Mouse (Mus musculus): ENCODE measurements at regions not wholly inside any gene's neighbourhood (a gene's known extent, or its start where the extent isn't known, plus 50 kb on each side); places are given as distances from the start of the nearest gene placed in this dataset.

- dilution Hi-C loops (cut with MboI; ENCODE audit: extremely low pct_ligation_motif_present, extremely low pct_unique_long_range_greater_than_20kb, low sequenced_read_pairs): no loop called here
- Histone ChIP-seq H3K79me2 (replicated peaks; ENCODE audit: control insufficient read depth, extremely low read depth, insufficient read depth, poor library complexity, severe bottlenecking) (no peaks in the 10 kb centered on the region; the same call in 1 of the 2 replicates), H3K9me3 (replicated peaks; ENCODE audit: low read length) (no peaks in the 10 kb centered on the region), H3K27me3 (replicated peaks) (no peaks in the 10 kb centered on the region), H3K27ac (ENCODE audit: insufficient read depth, low read depth) (no peak overlapping the region), H3K36me3 (replicated peaks in 1 of 2; ENCODE audit: control insufficient read depth in 1 of 2, insufficient read depth in 1 of 2, low read length in 1 of 2) (peaks cover 14 to 54% of the 10 kb centered on the region in 2 experiments), H3K4me2 (ENCODE audit: insufficient read depth, low read depth, poor library complexity, severe bottlenecking) (no peak overlapping the region), H3K9ac (ENCODE audit: insufficient read depth, low read depth) (no peak overlapping the region), H3K4me1 (ENCODE audit: control insufficient read depth in 1 of 2, insufficient read depth in 2 of 2) (peaks cover 3 to 18% of the 10 kb centered on the region in 2 experiments; a peak in 3 of 4 replicates), H3K4me3 (replicated peaks in 1 of 3; ENCODE audit: low read depth in 2 of 3, low read length in 2 of 3, poor library complexity in 1 of 3) (no peak overlapping the region)
- DNase-seq (ENCODE audit: extremely low read depth): peak; percentile 17
- no peak for TF ChIP-seq PAX5 (IDR thresholded peaks at IDR 0.05; ENCODE audit: low read length)
- TF ChIP-seq GABPA (IDR thresholded peaks at IDR 0.05; ENCODE audit: insufficient replicate concordance, low read depth, low read length): no peak
- no peak for TF ChIP-seq NELFE (IDR thresholded peaks at IDR 0.05; ENCODE audit: low read depth, low read length)
- TF ChIP-seq HCFC1 (IDR thresholded peaks at IDR 0.05; ENCODE audit: low read depth, low read length): no peak
- no peak for TF ChIP-seq RAD21 (IDR thresholded peaks at IDR 0.05; ENCODE audit: low read depth, low read length)
- TF ChIP-seq ZC3H11A (IDR thresholded peaks at IDR 0.05; ENCODE audit: low read depth, low read length): no peak
- in situ Hi-C loops (cut with MboI; ENCODE audit: low pct_ligation_motif_present, low pct_unique_long_range_greater_than_20kb, low sequenced_read_pairs): no loop called here
Observed at GRCm38 (mm10) chr11:19470648-19471341, 452.0 kb upstream of the Meis1 start.

GRCm38 (mm10) chr11:19475068-19475786 is 448.9 kb upstream of the Spred2 start:
- in situ Hi-C loops (cut with MboI; ENCODE audit: low pct_ligation_motif_present, low pct_unique_long_range_greater_than_20kb, low sequenced_read_pairs): no loop called here
- TF ChIP-seq GABPA (IDR thresholded peaks at IDR 0.05; ENCODE audit: insufficient replicate concordance, low read depth, low read length) (no peak), USF1 (IDR thresholded peaks at IDR 0.05; ENCODE audit: low read depth, low read length) (no peak), ZKSCAN1 (IDR thresholded peaks at IDR 0.05; ENCODE audit: borderline replicate concordance, low read depth, low read length) (no peak), EP300 (IDR thresholded peaks at IDR 0.05; ENCODE audit: low read length) (no peak), RCOR1 (conservative IDR thresholded peaks at IDR 0.05; ENCODE audit: low read depth, low read length) (no peak), KAT2A (IDR thresholded peaks at IDR 0.05; ENCODE audit: insufficient replicate concordance, low read length) (no peak), TCF12 (IDR thresholded peaks at IDR 0.05; ENCODE audit: low read depth, low read length) (no peak)

More at GRCm38 (mm10) chr11:19475068-19475786, 448.9 kb upstream of the Spred2 start:
- Histone ChIP-seq H3K27me3 (replicated peaks) (no peaks in the 10 kb centered on the region), H3K4me1 (ENCODE audit: control insufficient read depth in 1 of 2, insufficient read depth in 2 of 2) (peaks cover 3 to 18% of the 10 kb centered on the region in 2 experiments; a peak in 3 of 4 replicates), H3K9me3 (replicated peaks; ENCODE audit: low read length) (no peaks in the 10 kb centered on the region), H3K4me2 (ENCODE audit: insufficient read depth, low read depth, poor library complexity, severe bottlenecking) (no peak overlapping the region), H3K9ac (ENCODE audit: insufficient read depth, low read depth) (no peak overlapping the region), H3K36me3 (replicated peaks in 1 of 2; ENCODE audit: control insufficient read depth in 1 of 2, insufficient read depth in 1 of 2, low read length in 1 of 2) (peaks cover 14 to 49% of the 10 kb centered on the region in 2 experiments), H3K27ac (ENCODE audit: insufficient read depth, low read depth) (no peak overlapping the region), H3K4me3 (replicated peaks in 1 of 3; ENCODE audit: low read depth in 2 of 3, low read length in 2 of 3, poor library complexity in 1 of 3) (no peak overlapping the region), H3K79me2 (replicated peaks; ENCODE audit: control insufficient read depth, extremely low read depth, insufficient read depth, poor library complexity, severe bottlenecking) (no peaks in the 10 kb centered on the region; the same call in 1 of the 2 replicates)
- no peak for DNase-seq (ENCODE audit: extremely low read depth)
- dilution Hi-C loops (cut with MboI; ENCODE audit: extremely low pct_ligation_motif_present, extremely low pct_unique_long_range_greater_than_20kb, low sequenced_read_pairs): no loop called here
